Mouse (Mus musculus) cerebellum, adult 2 months (tissue): ENCODE data around the gene Arhgap1. TPM values are rescaled to one million over a fixed set of nuclear protein-coding genes. Genes with fewer than 3 reads are reported as not detected.

ENCODE experiments used
- DNase-seq, 2 experiments: peaks; one replicate each; pipeline ENCODE4 v3.0.0; 2021
- H3K27ac ChIP-seq: fragments of 200-500 bp; 2 replicates; pipeline ENCODE4 v1.5.1; 2012; ENCODE audit warnings: low read length, control low read depth, inconsistent platforms; ENCODE audit not compliant: insufficient read depth
- H3K27me3 ChIP-seq: fragments of 200-500 bp; 2 replicates; pipeline ENCODE4 v1.6.1; 2012; ENCODE audit warnings: inconsistent platforms, mild to moderate bottlenecking, low read length, moderate library complexity; ENCODE audit not compliant: control insufficient read depth, insufficient read depth
- H3K4me1 ChIP-seq: fragments of 200-500 bp; 2 replicates; pipeline ENCODE4 v1.6.1; 2011; ENCODE audit warnings: low read length; ENCODE audit not compliant: control insufficient read depth, insufficient read depth
- H3K4me3 ChIP-seq: fragments of 200-500 bp; replicated peaks from 2 replicates; pipeline ENCODE3; 2011; ENCODE audit warnings: mild to moderate bottlenecking, low read depth, low read length, control low read depth; ENCODE audit not compliant: insufficient read depth
- CTCF ChIP-seq: fragments of 200-500 bp; IDR thresholded peaks from 2 replicates; pipeline ENCODE4 v1.5.1; 2011; ENCODE audit warnings: low read depth, mild to moderate bottlenecking, control low read depth, low read length, moderate library complexity, borderline replicate concordance; ENCODE audit not compliant: insufficient read depth
- POLR2A ChIP-seq: fragments of 200-500 bp; IDR thresholded peaks from 2 replicates; pipeline ENCODE4 v1.6.1; 2011; ENCODE audit warnings: low read length, control low read depth, borderline replicate concordance; ENCODE audit not compliant: insufficient read depth
- WGBS: fragments of 180-500 bp; shearing (Covaris S2); methylation state at CpG from one replicate; pipeline ENCODE4 v1.1.7; 2018; 5-methylcytosine and 5-hydroxymethylcytosine counted together
- polyA plus RNA-seq: library from polyadenylated mRNA; depleted of rRNA; stranded (reverse); fragments of >200 nt; gene quantifications from 2 replicates; pipeline ENCODE4 v1.2.3, GENCODE M21; 2012

Arhgap1 gene
- polyA plus RNA-seq, 1 experiment: 40.8 TPM

DNA sequence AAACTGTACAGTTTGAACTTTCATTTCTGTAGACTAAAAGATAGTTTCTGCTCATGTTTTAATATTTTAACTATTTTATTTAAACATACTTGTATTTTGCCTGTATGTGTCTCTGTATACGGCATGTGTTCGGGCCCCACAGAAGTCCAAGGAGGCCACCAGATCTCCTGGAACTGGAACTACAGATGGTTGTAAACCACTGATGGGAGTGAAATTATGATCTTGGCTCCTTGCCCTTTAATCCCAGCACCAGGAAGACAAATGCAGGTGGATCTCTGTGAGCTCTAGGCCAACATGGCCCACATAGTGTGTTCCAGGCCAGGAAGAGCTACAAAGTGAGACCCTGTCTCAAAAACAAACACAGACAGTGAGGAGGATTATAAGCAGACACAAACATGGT is 51.7 kb downstream of the Arhgap1 start:
- no peaks in the 10 kb centered on the region for H3K27me3 ChIP-seq
- DNase-seq: peak in 1 of 2 experiments; percentile 57
- no peak overlapping the region for H3K27ac ChIP-seq
- TF ChIP-seq CTCF (no peak), POLR2A (no peak)
- 15% methylated on average over 2 of the region's 2 CpGs for WGBS
- H3K4me1 ChIP-seq: no peaks in the 10 kb centered on the region
- no peak overlapping the region for H3K4me3 ChIP-seq

DNA sequence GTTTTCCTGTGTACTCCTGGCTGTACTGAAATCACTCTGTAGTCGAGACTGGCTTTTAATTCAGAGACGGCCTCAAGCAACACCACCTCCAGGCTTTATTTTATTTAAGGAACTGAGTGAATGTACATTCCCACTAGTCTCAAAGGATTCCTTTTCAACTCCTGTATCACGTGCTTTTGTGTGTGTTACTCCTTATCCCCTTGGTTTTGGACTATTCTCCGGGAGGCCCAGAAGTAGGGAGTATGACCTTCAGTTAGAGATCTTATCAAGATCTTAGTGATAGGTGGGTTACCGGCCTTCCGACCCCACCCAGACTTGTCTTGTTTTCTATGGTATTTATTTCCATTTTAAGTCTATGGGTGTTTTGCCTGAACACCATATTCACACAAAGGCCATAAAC is 56.1 kb downstream of the Arhgap1 start:
- no peak overlapping the region for H3K27ac ChIP-seq
- no peaks in the 10 kb centered on the region; the same call in 1 of the 2 replicates for H3K4me1 ChIP-seq
- no peak overlapping the region for H3K4me3 ChIP-seq
- DNase-seq: no peak
- 84% methylated on average over 6 of the region's 6 CpGs for WGBS
- H3K27me3 ChIP-seq: no peaks in the 10 kb centered on the region
- TF ChIP-seq CTCF: no peak
- no peak for TF ChIP-seq POLR2A

DNA sequence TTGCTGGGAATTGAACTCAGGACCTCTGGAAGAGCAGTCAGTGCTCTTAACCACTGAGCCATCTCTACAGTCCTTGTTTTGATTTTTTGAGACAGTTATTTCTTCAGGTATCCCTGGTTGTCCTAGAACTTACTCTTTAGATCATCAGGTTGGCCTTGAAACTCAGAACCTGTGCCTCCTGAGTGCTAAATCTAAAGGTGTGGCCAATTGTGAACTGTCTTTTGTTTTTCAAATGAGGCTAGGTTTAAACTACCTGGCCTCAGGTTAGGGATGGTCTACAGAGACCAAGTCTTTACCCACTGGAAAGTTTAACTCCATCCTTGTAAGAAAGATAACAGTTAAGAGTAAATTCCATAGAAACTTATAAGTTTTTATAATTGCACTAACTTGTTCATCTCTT is 56.8 kb downstream of the Arhgap1 start:
- no peak for TF ChIP-seq CTCF
- no peak for TF ChIP-seq POLR2A
- no peak overlapping the region for H3K27ac ChIP-seq
- no peak for DNase-seq
- H3K4me1 ChIP-seq: no peaks in the 10 kb centered on the region; the same call in 1 of the 2 replicates
- no peaks in the 10 kb centered on the region for H3K27me3 ChIP-seq
- no peak overlapping the region for H3K4me3 ChIP-seq

DNA sequence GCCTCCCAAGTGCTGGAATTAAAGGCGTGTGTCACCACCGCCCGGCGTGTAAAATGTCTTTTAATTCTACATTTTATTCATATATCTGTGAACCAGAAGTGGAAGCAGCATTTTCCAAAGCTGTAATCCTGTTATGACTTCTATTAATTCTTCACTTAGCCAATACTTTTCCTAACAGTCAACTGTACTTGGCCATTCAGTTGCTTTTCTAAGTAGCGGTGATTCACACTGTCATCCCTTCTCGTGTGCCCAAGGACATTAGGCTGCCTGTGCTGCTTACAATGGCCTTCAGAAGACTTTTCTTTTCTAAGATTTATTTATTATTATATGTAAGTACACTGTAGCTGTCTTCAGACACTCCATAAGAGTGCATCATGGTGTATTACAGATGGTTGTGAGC is 58.7 kb downstream of the Arhgap1 start:
- no peaks in the 10 kb centered on the region; the same call in 1 of the 2 replicates for H3K4me1 ChIP-seq
- H3K27me3 ChIP-seq: no peaks in the 10 kb centered on the region
- no peak for DNase-seq
- H3K4me3 ChIP-seq: no peak overlapping the region
- no peak overlapping the region for H3K27ac ChIP-seq
- 89% methylated on average over 6 of the region's 6 CpGs for WGBS
- TF ChIP-seq POLR2A (no peak), CTCF (no peak)

DNA sequence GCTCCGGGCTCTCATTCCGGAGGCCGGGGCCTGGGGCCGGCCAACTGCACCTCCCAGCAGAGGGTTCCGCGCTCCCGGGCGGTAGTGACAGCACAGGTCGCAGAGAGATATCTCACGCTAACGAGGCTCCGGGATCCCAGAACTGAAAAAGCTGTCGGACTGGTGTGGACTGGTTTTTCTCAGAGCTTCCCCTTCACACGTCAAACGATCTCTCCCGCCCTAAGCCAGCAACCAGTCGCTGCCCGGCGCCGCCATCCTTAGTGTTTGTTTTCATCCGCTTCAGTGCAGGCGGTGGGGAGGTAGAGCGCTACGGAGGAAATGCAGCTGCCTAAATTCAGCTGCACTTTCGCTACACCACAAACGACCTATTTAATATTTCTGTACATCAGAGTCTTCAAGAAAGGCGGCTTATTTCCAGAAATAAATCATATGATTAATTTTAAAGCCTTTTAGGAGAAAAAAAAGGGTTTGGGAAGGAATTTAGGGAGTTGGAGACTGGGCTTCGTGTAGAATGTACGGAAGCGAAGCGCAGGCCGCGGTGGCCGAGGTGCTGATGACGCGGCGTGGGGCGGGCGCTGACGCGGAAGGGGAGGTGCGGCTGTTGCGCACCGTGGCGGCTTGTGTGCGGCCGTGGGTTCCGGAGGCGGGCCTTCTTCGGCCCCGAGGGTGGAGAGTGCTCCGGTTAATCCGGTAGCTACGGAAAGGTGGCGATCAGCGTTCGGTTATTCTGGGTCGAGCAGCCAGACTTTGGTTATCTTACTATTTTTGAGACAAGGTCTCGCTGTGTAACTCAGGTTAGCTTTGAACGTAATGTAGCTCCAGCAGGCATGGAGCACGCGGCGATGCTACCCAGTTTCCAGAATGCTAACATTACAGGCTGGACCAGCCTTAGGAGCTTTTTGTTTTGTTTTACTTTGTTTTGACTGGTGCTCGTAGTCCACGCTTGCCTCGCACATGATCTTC is 60.9 kb downstream of the Arhgap1 start, which contains the start of the genes Atg13 and Harbi1:
Gene Atg13, minus strand, starts transcription at position 305 of the 963 bp plus-strand sequence.
Gene Harbi1, plus strand, starts transcription at position 581 of the 963 bp plus-strand sequence.
- under 1% methylated on average over 66 of the region's 66 CpGs for WGBS
- H3K4me3 ChIP-seq: peak within 1 kb of the TSS; percentile 99
- H3K4me1 ChIP-seq: no peaks in the 10 kb centered on the region; the same call in 1 of the 2 replicates
- H3K27me3 ChIP-seq: no peaks in the 10 kb centered on the region
- peak within 1 kb of the TSS; percentile 69 for H3K27ac ChIP-seq
- DNase-seq: peak; percentile 94
- no peak for TF ChIP-seq CTCF
- TF ChIP-seq POLR2A: peak; percentile 77; the same call in 1 of the 2 replicates

DNA sequence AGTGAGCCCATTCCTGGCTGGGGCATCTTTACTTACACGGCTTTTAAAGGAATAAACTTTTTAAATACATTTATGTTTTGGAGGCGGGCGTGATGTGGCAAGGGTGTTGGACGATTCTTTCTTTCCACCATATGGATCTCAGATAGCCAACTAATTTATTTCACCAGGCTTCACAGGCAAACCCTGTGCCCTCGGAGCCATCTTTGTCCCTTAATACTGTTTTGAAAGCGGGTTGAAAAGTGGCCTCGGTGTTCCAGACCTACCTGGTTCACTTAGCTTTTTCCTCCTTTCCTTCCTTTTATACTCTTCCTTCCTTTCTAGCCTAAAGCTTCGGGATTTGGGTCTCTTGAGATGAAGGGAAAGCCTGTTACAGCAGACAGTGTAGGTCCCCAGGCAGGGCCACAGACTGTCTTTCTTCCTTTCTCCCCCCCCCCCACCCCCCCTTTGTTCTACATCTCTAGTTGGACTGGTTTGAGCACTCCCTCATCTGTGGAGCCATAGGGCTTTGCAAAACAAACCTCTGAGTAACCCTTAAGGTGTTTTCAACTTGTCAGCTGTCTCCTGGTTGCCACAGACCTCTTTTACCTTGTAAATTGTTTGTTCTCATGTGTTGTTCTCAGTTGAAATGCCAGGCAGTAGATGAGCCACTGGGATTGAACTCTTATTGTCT is 61.7 kb downstream of the Arhgap1 start:
- peak in 1 of 2 experiments; percentile 9 for DNase-seq
- Histone ChIP-seq H3K4me1 (no peaks in the 10 kb centered on the region; the same call in 1 of the 2 replicates), H3K27ac (peak overlapping the region; percentile 69; the same call in 1 of the 2 replicates), H3K27me3 (no peaks in the 10 kb centered on the region), H3K4me3 (peak overlapping the region; percentile 99)
- 3% methylated on average over 8 of the region's 8 CpGs for WGBS
- no peak for TF ChIP-seq POLR2A
- TF ChIP-seq CTCF: no peak

DNA sequence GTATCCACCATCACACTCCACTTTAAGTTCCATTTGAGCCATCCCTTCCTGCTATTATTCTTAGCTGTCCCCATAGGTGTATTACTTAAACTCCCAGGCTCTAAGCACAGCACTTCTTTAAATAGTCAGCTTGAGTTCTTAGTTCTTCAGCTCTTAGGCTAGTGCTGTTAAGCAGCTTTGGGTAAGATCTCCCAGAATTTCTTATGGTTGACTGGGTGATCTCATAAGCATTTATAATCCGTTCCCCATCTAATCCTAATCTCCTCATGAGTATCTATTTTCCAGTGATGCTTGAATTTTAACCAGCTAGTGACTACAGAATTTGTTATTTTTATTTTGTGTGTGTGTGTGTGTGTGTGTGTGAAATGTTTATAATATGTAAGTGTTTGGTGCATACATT is 65.3 kb downstream of the Arhgap1 start:
- Histone ChIP-seq H3K27me3 (no peaks in the 10 kb centered on the region), H3K4me1 (no peaks in the 10 kb centered on the region), H3K27ac (no peak overlapping the region), H3K4me3 (no peak overlapping the region)
- TF ChIP-seq CTCF (no peak), POLR2A (no peak)
- DNase-seq: no peak
- 76% methylated on average over 1 of the region's 1 CpGs for WGBS
